Mouse (Mus musculus): Measurements from ENCODE around the gene Pax5. TPM values are rescaled to one million over a fixed set of nuclear protein-coding genes. Genes with fewer than 3 reads are reported as not detected.

Pax5 gene
- total and polyA plus RNA-seq, 3 experiments = not detected

- Histone ChIP-seq H3K27me3 (ENCODE audit: control insufficient read depth in 1 of 2, insufficient read depth in 2 of 2, low read length in 2 of 2) (no peaks in the 10 kb centered on the region), H3K36me3 (ENCODE audit: control insufficient read depth in 1 of 2, insufficient read depth in 2 of 2, low read length in 2 of 2) (no peaks in the 10 kb centered on the region), H3K9ac (ENCODE audit: control insufficient read depth, low read depth, low read length, poor library complexity, severe bottlenecking) (no peak overlapping the region), H3K4me3 (ENCODE audit: control insufficient read depth in 1 of 2, insufficient read depth in 1 of 2, low read depth in 2 of 2, low read length in 2 of 2) (no peak overlapping the region), H3K27ac (ENCODE audit: control insufficient read depth, low read depth, low read length) (no peak overlapping the region), H3K9me3 (replicated peaks; ENCODE audit: insufficient read depth, low read length) (no peaks in the 10 kb centered on the region), H3K4me1 (ENCODE audit: control insufficient read depth in 1 of 2, insufficient read depth in 2 of 2, low read length in 2 of 2) (no peaks in the 10 kb centered on the region), H3K79me2 (ENCODE audit: control insufficient read depth, insufficient read depth, low read length, poor library complexity) (no peaks in the 10 kb centered on the region)
- no peak for DNase-seq (ENCODE audit: low read depth, low spot score)
- TF ChIP-seq MYC (IDR thresholded peaks at IDR 0.05; ENCODE audit: low read depth, low read length) (no peak), SMC3 (IDR thresholded peaks at IDR 0.05; ENCODE audit: low read depth, low read length) (no peak), CHD2 (IDR thresholded peaks at IDR 0.05; ENCODE audit: low read length) (no peak), USF2 (IDR thresholded peaks at IDR 0.05; ENCODE audit: borderline replicate concordance in 1 of 2, insufficient read depth in 1 of 2, low read depth in 1 of 2, low read length in 2 of 2) (no peak), POLR2A (IDR thresholded peaks at IDR 0.05; ENCODE audit: control insufficient read depth in 1 of 2, insufficient read depth in 1 of 2, low read depth in 1 of 2, low read length in 2 of 2, poor library complexity in 1 of 2) (no peak), NELFE (IDR thresholded peaks at IDR 0.05; ENCODE audit: low read depth, low read length) (no peak), ZMIZ1 (IDR thresholded peaks at IDR 0.05; ENCODE audit: low read depth, low read length) (no peak), RCOR1 (IDR thresholded peaks at IDR 0.05; ENCODE audit: low read depth, low read length) (no peak), UBTF (IDR thresholded peaks at IDR 0.05; ENCODE audit: borderline replicate concordance, insufficient read depth, low read depth, low read length) (no peak), USF1 (IDR thresholded peaks at IDR 0.05; ENCODE audit: low read depth, low read length) (no peak), SIN3A (IDR thresholded peaks at IDR 0.05; ENCODE audit: low read length) (no peak), TAL1 (IDR thresholded peaks at IDR 0.05; ENCODE audit: low read length) (no peak), BHLHE40 (IDR thresholded peaks at IDR 0.05; ENCODE audit: borderline replicate concordance, low read depth, low read length) (no peak), ELF1 (IDR thresholded peaks at IDR 0.05; ENCODE audit: low read depth, low read length) (no peak), POLR2AphosphoS5 (IDR thresholded peaks at IDR 0.05; ENCODE audit: borderline replicate concordance, low read depth, low read length) (no peak), HCFC1 (IDR thresholded peaks at IDR 0.05; ENCODE audit: low read depth, low read length) (no peak), MYB (IDR thresholded peaks at IDR 0.05; ENCODE audit: low read depth, low read length) (no peak)
Measured at GRCm38 (mm10) chr4:44513981-44514380, 196.3 kb downstream of the Pax5 start.

GRCm38 (mm10) chr4:44511682-44512081 lies 198.6 kb downstream of the Pax5 start:
- H3K9ac ChIP-seq (ENCODE audit: control insufficient read depth, low read depth, low read length, poor library complexity, severe bottlenecking) = no peak overlapping the region
- H3K27ac ChIP-seq (ENCODE audit: control insufficient read depth, low read depth, low read length) = no peak overlapping the region
- no peak for TF ChIP-seq ELF1 (IDR thresholded peaks at IDR 0.05; ENCODE audit: low read depth, low read length)
- TF ChIP-seq MEF2A (IDR thresholded peaks at IDR 0.05; ENCODE audit: extremely low read depth, insufficient replicate concordance, low read depth, low read length, poor library complexity, severe bottlenecking) = no peak
- no peak for TF ChIP-seq NELFE (IDR thresholded peaks at IDR 0.05; ENCODE audit: low read depth, low read length)
- TF ChIP-seq E2F4 (IDR thresholded peaks at IDR 0.05; ENCODE audit: borderline replicate concordance, low read depth, low read length) = no peak
- no peak for TF ChIP-seq TAL1 (IDR thresholded peaks at IDR 0.05; ENCODE audit: low read length)
- TF ChIP-seq JUND (IDR thresholded peaks at IDR 0.05; ENCODE audit: low read depth, low read length) = no peak
- no peak for TF ChIP-seq ZNF384 (IDR thresholded peaks at IDR 0.05; ENCODE audit: low read depth, low read length)
- TF ChIP-seq NRF1 (IDR thresholded peaks at IDR 0.05; ENCODE audit: insufficient read depth, low read depth, low read length, poor library complexity, severe bottlenecking) = no peak
- no peak for TF ChIP-seq BHLHE40 (IDR thresholded peaks at IDR 0.05; ENCODE audit: borderline replicate concordance, low read depth, low read length)
- no peak for TF ChIP-seq CTCF (IDR thresholded peaks at IDR 0.05 in 2 of 3, conservative IDR thresholded peaks at IDR 0.05 in 1 of 3; ENCODE audit: control insufficient read depth in 1 of 3, insufficient read depth in 1 of 3, low read depth in 2 of 3, low read length in 3 of 3, poor library complexity in 1 of 3, severe bottlenecking in 1 of 3)
- TF ChIP-seq UBTF (IDR thresholded peaks at IDR 0.05; ENCODE audit: borderline replicate concordance, insufficient read depth, low read depth, low read length) = no peak
- no peak for TF ChIP-seq MXI1 (IDR thresholded peaks at IDR 0.05; ENCODE audit: low read depth, low read length)
- no peak for TF ChIP-seq CHD1 (IDR thresholded peaks at IDR 0.05; ENCODE audit: low read depth, low read length)
- no peaks in the 10 kb centered on the region for H3K27me3 ChIP-seq (ENCODE audit: control insufficient read depth in 1 of 2, insufficient read depth in 2 of 2, low read length in 2 of 2)
- H3K4me3 ChIP-seq (ENCODE audit: control insufficient read depth in 1 of 2, insufficient read depth in 1 of 2, low read depth in 2 of 2, low read length in 2 of 2) = no peak overlapping the region
- H3K9me3 ChIP-seq (replicated peaks; ENCODE audit: insufficient read depth, low read length) = no peaks in the 10 kb centered on the region
- DNase-seq (ENCODE audit: low read depth, low spot score) = peak; percentile 56
- H3K4me1 ChIP-seq (ENCODE audit: control insufficient read depth in 1 of 2, insufficient read depth in 2 of 2, low read length in 2 of 2) = no peaks in the 10 kb centered on the region
- no peaks in the 10 kb centered on the region for H3K79me2 ChIP-seq (ENCODE audit: control insufficient read depth, insufficient read depth, low read length, poor library complexity)
- H3K36me3 ChIP-seq (ENCODE audit: control insufficient read depth in 1 of 2, insufficient read depth in 2 of 2, low read length in 2 of 2) = no peaks in the 10 kb centered on the region

Measured in MEL (cell line).